Mouse (Mus musculus) retina, embryonic 14.5 days (tissue): ENCODE measurements around the gene Rrad.
A peak's percentile ranks its signal among the peaks of the same experiment; 100 is the strongest.
"Not testable (repeated sequence)": the region's sequence is repeated elsewhere in the genome, so short reads cannot be mapped to it uniquely, and the experiment has no call there.

ENCODE experiments used
- DNase-seq: peaks from one replicate; pipeline ENCODE4 v3.0.0-alpha.2; 2015; ENCODE audit warnings: low spot score

Gene Rrad

DNA sequence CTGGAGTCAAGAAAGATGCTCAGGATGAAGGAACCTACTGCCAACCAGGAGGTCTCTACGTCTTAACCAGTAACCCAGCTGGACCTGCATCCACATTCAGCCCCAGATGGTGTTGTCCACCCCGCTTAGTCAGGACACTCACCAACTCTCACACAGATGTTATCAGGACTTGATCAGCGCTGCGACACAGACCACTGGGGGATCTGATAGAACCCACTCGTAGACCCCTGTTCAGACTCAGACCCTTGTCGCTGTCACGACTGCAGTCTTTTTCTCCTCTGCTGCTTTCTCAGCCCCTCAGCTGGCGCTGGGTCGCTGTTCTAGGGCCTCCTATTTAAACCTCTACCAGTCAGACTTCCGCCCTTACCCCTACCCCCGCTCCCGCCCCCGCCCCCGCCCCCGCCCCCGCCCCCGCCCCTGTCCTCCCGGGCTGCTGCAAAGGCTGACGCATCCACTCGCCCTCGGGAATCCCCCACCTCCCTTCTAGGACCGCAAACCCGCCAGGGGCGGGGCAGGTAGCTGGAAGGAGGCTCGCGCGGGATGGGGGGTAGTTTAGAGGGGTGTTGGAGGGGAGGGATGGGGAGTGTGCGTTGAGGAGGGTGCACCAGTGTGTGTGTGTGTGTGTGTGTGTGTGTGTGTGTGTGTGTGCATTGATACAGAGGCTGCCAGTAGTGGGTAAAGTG is at the start of gene Rrad:
Rrad (minus strand) TSS at position 347 of the 683 bp plus-strand sequence.
- peak; percentile 53 for DNase-seq

DNA sequence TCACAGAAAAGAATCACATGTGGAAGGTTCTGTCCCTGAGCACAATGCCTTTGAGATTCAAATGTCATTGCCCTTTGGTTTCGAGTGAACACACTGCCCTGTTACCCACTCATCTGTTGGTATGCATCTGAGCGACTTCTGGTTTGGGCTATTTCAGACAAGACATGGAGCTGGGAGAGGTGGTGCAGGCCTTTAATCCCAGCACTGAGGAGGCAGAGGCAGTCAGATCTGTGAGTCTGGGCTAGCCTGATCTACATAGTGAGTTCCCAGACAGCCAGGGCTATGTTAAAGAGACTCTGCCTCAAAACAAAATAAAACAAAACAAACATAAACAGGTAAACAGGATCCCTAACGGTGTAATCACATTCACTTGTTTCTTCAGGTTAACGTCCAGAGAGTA is 24.5 kb upstream of the Rrad start:
- no peak for DNase-seq

DNA sequence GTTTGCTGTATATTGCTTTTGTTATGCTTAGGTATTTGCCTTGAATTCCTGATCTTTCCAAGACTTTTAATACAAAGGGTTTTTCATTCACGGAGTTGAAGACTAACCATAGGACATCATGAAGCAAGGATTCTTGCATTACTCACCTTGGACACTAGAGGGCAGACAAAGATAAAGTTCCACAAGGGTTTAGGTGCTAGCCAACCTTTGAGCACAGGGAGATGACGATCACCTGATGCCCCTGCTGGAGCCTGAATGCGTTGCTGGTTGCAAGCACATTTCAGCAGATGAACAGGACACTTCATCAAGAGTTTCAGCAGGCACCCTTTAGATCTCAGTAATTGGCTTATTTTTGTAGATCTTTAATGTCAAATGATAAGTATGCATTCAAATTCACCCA is 23.9 kb upstream of the Rrad start:
- peak; percentile 95 for DNase-seq

DNA sequence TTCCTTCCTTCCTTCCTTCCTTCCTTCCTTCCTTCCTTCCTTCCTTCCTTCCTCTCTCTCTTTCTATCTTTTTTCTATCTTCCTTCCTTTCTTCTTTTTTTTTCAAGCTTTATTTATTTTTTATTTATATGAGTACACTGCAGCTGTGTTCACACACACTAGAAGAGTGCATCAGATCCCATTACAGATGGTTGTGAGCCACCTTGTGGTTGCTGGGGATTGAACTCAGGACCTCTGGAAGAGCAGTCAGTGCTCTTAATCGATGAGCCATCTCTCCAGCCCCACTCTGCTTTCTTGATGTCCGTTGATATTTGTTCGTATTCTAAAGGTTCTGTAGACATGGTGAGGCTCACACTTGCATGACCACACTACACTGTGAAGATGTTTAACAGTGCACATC is 13.1 kb upstream of the Rrad start:
- not testable (repeated sequence) for DNase-seq

DNA sequence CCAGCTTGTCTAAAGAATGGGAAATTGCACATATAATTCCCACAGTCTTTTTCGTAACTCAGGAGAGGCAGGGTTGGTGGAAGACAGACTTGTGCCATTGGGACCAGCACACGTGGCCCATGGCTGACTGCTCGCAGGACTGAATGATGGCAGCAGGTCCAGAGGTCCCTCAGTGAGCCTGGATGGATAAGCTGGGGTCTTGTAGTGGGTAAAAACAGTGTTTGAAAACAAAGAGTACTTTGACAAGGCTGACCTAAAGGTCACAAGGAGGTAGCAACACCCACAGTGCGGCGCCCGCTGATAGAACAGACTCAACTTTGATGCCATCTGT is 11.2 kb upstream of the Rrad start:
- no peak for DNase-seq

DNA sequence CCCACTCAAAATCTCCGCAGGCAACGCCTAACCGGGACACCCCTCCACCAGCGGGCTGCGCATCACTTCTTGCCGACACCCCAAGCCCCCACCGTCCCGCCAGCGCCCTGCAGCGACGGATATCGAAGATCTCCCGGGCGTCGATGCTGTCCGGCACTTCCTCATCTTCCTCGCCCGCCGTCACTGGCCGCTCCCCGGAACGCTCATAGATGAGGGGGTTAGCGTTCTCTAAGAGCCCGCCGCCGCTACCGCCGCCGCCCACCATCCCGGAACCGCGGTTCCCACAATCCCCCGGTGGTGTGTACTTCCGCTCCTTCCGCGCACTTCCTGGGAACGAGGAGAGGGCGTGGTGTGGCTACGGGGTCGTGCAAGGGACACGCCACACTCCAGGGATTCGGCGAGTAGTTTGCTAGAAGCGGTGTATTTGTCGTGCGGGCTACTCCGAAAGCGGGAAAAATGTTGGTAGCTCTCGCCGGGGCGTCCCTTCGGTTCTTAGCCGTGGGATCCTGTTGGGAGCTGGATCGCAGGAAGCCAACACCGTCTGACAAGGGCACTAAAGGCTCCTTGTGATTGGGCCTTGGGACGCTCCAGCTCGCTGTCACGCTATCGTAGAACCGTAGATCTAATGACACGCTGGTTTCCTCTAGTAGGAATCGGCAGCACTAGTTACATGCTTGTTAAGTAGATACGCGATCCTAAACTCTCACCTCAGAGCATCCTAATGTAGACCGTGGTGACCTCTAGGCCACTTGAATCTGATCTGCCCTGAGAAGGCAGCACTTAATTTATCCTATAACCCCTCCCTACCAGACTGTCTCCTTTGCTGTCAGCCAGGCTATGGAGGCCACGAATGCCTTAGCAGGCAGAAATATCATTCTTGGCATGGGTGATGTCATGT is 10.5 kb upstream of the Rrad start, which contains the start of gene Ciao2b:
Ciao2b (minus strand) TSS at position 540 of the 898 bp plus-strand sequence.
- DNase-seq, result peak; percentile 88

DNA sequence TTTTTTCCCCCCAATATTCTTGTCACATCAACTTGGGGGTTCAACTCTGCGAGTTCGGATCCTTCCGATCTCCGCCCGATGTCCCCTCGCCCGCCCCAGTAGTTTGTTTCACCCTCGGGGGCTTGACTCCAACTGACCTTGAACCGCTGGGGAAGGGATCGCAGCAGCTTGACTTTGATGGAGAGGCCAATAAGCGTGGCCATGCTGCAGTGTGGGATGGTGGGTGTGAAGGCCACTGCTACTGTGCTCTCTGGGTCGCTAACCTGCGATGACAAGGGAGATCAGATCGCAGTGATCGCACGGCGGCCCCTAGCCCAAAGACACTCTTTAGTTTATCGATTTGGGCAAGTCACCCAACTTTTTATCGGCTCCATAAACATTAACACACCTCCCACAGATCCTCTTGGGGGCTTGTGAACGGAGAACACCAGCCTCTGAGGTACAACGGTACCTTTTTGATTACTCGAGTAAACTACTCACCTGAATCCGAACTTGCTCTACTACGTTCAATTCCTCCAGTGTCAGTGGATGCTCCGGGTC is 9.8 kb upstream of the Rrad start:
- no peak for DNase-seq

DNA sequence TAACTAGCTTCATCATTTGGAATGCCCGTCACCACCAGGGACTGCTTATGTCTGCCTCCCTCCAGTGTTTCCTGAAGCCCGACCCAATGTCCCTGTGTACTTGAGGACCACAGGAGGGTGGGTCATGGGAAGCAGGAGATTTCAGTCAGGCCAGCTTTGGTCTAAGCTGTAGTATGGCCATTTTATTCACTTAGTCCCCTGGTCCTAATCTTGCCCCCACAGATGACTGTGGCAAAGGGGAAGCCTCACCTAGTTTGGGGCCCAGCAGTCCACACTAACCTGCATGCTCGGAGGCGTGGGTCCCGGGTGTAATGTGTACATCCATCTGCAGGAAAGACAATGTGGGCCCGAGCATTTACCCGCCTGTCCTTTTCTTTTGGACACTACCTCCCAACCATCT is 9.1 kb upstream of the Rrad start:
- no peak for DNase-seq

DNA sequence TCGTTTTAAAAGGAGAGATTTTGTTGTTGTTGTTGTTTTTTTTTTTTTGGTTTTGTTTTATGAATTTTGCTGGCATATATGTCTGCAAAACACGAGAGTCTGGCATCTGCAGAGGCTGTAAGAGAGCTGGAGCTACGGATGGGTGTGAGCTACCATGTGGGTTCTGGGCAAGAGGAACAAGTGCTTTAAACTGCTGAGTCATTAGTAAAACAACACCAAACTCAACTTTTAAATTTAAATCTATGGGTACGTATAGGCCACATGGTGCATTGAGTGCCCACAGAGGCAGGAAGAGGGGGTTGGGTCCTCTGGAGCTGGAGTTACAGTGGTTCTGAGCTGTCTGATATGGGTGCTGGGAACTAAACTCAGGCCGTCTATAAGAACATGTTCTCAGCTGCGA is 6.9 kb upstream of the Rrad start:
- no peak for DNase-seq

DNA sequence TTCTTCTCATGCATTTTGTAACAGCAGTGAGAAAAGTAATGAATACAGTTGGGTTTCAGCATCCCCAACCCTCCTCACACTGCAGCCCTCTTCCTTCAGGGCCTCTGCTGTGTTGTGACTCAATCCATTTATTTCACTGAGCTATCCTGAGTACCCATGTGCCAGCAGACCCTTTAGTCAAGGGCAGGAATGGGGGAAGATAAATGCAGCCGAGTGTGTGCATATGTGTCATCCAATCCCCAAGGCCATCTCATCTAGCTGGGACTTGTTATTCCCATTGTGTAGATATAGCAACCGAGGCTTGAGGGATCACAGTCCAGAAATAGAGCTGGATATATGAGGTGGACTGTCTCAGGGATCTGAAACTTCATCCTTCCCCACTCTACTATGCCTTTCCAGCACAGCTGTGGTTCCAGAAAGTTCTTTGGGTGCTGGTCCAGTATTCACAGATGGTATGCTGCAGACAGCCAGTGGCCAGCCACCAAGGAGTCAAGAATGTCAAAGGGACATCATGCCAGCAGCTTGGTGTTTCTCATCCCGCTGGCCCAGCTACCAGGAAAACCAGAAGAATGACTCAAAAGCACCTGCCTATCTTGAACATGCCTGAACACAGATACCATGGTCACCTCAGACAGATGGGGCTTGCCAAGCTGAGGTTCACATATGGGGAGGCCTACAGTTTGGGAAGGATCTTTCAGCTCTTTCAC is 4.0 kb upstream of the Rrad start:
- DNase-seq, result no peak

DNA sequence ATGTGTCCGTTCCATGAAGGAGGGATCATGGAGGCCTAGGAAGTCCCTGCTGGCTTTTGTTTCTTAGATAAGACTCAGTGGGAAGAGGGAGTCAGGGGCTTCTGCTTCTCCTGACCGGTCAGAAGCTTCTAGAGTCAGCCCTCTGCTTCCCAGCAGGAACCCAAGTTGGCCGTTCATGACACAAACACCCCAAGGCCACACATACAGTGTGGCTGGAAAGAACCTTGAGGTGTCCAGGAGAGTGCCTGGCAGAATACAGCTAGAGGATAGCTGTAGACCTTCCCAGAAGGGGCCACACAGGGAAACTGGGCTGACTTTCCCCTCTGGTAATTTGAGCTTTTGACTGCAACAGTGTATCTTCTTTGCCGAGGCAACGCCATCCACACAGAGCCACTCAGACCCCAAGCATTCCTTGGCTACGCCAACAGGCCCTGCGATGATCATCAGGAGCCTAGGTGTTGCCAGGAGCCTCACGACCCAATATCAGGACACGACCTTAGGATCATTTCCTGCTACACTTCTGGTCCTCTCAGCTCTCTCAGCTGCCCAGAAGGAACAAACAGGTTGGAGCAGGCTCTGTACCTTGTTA is 2.1 kb upstream of the Rrad start:
- no peak for DNase-seq

DNA sequence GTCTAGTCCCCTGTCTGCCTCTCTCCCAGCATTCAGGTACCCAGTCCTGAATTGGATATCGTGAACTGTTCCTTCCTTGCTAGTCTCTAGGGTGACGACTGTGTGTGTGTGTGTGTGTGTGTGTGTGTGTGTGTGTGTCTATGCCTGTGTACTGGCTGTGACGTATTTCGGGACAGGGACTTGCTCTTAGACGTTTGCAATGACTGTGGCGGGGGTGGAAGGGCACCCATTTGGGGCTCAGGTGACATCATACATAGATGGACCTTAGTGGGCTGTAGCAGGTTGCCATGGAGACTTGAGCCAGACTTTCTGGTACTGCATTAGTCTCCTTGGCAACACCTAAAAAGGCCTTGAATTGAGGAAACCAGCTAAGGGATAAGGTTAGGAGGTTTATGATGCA is 1.4 kb upstream of the Rrad start:
- DNase-seq, result no peak

DNA sequence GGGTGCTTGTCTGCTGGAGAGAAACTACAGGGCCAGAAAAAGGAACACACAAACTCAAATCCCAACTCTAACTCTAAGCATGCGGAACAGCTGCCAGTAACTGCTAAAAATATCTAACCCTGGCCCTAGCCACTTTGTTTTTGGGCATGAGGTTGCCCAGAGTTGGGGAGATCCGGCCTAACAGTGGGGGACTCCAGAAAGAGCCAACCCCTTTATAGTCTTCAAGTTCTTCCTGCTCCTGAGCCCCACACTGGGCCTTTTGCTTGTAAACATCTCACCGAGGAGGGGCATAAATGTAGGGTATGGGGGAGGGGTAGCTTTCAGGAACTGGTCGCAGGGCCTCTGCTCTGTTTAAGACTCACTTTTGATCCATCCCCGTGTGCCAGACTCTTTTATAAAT is 848 bp upstream of the Rrad start:
- no peak for DNase-seq

DNA sequence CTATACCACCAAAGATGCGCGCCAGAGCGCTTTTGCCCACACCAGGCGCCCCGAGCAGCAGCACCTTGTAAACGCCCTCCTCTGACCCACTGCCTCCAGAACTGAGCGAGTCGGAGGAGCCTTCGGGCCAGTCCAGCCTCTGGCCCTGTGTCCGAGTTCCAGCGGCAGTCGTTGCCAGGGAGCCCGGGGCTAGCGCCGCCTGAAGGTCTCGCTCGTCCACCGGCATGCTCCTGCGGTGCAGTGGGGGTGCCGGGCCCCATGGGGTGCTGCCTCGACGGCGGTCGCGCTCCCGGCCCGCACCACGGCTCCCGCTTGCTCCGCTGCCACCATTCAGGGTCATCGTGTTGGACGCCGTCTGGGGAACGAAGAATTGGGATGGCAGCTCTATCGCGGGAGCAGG is 553 bp downstream of the Rrad start:
- peak; percentile 32 for DNase-seq

DNA sequence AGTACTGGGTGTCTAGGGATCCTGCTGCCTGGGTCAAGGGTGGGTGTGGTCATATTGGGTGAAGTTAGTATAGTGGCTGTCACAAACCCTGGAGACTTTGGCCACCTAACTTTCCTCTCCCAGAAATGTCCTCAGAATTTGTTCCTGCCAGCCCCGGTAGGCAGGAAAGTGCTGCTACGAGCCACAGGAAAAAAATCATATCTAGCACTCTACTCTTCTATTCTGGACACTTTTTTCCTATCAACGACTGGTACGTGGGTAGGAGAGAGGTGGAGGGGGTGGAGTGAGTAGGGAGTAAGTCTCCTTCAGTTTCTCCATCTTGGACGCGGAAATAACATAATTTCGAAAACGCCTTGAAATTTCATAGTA is 1.0 kb downstream of the Rrad start:
- no peak for DNase-seq

DNA sequence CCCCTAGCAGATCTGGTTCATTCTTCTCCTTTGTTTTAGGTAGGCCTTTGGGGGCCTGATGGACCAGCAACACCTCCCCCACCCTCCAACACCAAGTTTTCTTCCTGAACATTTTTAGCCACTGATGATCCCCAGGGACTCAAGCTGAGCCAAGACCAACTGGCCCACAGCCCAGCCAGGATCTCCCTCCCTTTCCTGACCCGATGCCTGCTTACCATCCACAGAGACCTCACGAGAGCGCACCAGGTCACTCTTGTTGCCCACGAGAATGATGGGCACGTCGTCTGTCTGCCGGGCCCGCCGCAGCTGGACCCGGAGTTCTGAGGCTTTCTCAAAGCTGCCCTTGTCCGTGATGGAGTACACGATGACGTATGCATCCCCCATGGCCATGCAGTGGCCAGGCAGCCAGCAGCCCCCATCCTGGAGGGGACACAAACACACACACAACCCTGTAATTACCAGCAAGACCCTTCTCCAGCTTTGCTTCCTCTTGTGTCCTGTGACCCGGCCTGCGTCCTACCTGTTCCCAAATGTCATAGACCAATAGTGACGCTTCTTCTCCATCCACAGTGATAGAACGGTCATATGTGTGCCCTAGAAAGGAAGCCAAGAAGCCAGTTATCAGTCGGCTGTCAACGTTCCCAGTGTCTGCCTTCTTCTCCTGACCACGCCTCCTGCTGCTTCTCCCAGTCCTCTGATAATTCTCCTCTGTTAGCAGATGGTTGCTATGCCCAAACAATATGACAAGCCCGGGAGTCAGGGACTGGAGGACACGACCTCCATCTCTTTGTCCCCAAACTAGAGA is 1.6 kb downstream of the Rrad start:
- no peak for DNase-seq

DNA sequence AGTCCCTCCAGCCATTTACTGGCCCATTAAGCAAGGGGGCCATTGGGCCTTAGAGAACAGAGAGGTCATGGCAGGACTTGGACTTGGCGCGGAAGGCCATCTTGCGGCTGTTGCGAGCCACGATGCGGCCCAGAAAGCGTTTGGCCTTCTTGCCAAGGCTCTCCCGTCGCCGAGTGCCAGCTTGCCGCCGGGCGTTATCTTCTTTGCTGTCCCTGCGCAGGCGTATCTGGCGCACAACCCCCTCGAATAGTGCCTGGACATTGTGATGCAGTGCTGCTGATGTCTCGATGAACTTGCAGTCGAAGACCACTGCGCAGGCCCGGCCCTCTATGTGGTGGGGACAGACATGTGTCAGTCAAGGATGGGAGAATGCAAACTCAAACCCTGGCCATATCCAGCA is 2.7 kb downstream of the Rrad start:
- no peak for DNase-seq

DNA sequence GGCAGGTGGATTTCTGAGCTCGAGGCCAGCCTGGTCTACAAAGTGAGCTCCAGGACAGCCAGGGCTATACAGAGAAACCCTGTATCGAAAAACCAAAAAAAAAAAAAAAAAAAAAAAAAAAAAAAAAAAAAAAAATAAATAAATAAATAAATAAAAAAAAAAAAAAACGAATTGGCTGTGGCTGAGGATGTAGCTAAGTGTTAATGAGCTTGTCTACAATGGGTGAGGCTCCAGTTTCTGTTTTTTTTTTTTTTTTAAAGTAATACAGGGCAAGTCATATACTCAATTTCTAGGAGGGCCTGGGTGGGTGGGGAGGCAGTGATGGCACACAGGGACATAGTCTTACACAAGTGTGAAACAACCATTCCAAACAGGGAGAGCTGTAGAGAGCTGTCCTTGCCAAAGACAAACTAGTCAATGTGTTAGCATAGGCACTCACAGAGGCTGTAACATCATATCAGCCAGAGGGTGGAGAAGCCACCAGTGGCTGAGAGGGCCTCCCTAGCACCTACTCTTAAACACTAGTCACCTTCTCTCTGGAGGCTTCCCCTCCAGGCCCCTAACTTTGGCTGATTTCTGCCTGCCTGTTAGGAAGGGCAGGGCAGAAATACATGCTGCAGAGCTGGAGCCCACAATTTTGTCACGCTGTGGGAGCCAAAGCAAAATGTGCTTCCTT is 3.9 kb downstream of the Rrad start:
- DNase-seq, result no peak

DNA sequence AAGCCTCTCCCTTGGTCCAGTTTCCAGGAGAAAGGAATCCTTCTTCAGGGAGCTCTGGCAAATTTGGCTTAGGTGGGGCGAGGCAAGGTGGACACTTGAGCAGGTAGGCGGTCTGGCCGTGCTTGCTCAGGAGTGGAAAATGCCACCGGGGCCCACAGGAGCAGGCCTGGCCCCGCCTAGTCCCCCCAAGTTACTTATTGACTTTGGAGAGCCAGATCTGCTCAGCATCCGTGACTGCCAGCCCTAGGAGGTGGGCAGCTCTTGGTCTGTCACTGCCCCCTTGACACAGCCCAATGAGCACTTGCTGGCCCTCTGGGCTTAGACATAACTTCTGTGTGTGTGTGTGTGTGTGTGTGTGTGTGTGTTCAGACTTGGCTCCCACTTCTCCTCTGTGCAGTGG is 7.0 kb downstream of the Rrad start, which contains the start of gene Cdh16:
Cdh16 (minus strand) TSS at position 236 of the 400 bp plus-strand sequence.
- no peak for DNase-seq

DNA sequence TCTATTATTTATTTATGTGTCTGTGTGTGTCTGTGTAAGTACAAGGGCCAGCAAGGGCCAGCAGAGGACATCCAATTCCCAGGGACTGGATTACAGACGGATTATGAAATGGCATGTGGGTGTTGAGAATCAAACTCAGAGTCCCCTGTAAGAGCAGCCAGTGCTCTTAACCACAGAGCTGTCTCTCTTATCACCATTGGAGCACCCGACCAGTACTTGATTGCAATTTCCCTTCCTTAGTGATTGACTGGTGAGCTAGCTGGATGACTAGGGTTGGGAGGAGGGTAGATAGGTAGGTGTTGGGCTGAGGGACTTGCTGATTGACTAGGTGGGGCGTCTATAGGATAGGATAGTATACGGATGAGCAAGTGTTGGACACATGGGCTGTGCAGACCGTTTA is 10.4 kb downstream of the Rrad start:
- no peak for DNase-seq

DNA sequence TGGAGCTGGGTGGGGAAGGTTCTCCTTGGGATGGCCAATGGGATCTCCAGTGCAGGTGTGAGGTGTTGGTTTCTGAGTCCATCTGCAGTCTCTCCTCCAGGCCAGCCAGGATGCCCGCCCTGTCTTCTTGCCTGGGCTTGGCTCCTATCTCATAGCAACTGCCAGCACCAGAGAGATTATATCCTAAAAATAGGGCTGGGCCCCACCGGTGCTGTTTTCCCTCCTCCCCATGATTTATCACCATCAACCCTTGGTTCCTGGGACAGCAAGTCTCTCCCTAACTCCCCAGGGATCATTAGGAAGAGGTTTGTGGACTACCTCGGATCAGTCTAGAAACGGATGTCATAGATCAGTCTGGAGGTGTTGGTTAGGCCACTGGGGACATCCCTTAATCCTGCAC is 18.0 kb downstream of the Rrad start:
- DNase-seq, result no peak
